Mouse (Mus musculus): Measurements from ENCODE around the gene Hmcn1.

DNA sequence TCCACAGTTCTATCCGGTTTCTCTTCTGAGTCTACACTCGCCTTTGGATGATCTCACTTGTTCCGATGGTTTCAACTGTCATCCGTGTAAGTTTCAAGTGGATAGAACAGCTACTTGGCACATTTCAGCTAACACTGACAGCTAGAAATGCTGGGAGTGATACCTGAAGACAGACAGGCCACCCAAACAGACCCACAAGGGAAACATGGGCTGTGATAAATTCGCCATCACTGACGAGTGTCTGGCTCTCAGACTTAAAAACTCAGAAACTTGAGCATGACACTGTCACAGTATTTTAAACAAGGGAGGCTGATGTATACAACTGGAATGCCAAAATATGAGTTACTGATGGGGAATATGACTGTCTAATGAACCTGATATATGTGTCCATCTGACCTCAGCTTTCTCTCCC, 9.1 kb downstream of the Hmcn1 start:
- TF ChIP-seq TAL1 (IDR thresholded peaks at IDR 0.05; ENCODE audit: low read length): no peak
- TF ChIP-seq GATA1 (IDR thresholded peaks at IDR 0.05; ENCODE audit: low read length): no peak
